23 mouse cellular contexts compared by ENCODE assay signal in the genomic region with DNA sequence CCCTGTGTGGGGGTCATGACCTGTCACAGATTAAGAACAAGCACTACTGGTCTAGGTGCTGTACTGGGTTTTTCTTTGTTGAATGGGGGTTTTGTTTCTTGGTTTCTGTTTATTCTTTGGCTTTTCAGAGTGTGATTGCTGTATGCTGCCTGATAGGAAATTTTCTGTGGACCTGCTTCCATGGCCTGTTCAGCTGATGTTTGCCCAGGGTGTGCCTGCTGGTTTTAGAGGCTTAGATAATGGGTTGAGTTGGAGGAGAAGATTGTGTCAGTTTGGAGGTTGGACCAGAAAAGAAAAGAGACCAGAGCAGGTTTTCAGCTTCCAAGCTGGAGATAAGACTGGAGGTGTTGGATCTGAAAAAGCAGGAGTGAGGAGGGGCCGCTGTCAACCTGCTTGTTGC.
"Had no signal": no experiment of that assay in that cellular context is flagged by ENCODE, and none has a peak within 500 bp of the region (broad histone marks: within the 10 kb centered on the region; RNA-seq: fewer than 3 reads in every experiment).

No protein-coding gene starts in this region.

- H3K36me3 ChIP-seq: intestine, embryonic 15.5 days; limb, embryonic 10.5 days; limb, embryonic 12.5 days had no signal

- H3K4me1 ChIP-seq: intestine, embryonic 15.5 days; limb, embryonic 10.5 days; limb, embryonic 12.5 days had no signal

- H3K27ac ChIP-seq: gastrocnemius, adult 2 months; heart, embryonic 10.5 days; hindbrain, embryonic 10.5 days; hindbrain, embryonic 12.5 days; hindbrain, embryonic 14.5 days; intestine, embryonic 15.5 days; layer of hippocampus, adult 2 months; left cerebral cortex, adult 2 months; limb, embryonic 10.5 days; limb, embryonic 12.5 days had no signal

- ATAC-seq: forebrain, embryonic 16.5 days; hindbrain, embryonic 16.5 days; inflammation-experienced regulatory T-cells, adult 6 months; intestine, embryonic 15.5 days; intestine, postnatal 0 days had no signal

- H3K27me3 ChIP-seq: hindbrain, embryonic 12.5 days; intestine, embryonic 15.5 days; limb, embryonic 12.5 days had no signal

- H3K4me3 ChIP-seq: gastrocnemius, adult 2 months; heart, embryonic 10.5 days; hindbrain, embryonic 10.5 days; hindbrain, embryonic 12.5 days; intestine, embryonic 15.5 days; layer of hippocampus, adult 2 months; left cerebral cortex, adult 2 months; limb, embryonic 10.5 days; limb, embryonic 12.5 days had no signal

- H3K9ac ChIP-seq: hindbrain, embryonic 12.5 days; hindbrain, embryonic 14.5 days; intestine, embryonic 15.5 days; limb, embryonic 12.5 days had no signal

- H3K9me3 ChIP-seq: heart, embryonic 10.5 days; hindbrain, embryonic 10.5 days; hindbrain, embryonic 12.5 days; intestine, embryonic 15.5 days; limb, embryonic 10.5 days; limb, embryonic 12.5 days had no signal

- H3K4me2 ChIP-seq: hindbrain, embryonic 12.5 days; hindbrain, embryonic 14.5 days; intestine, embryonic 15.5 days; limb, embryonic 12.5 days had no signal

- DNase-seq: gastrocnemius, adult 2 months; gastrocnemius, postnatal 10 days; gastrocnemius, postnatal 25 days; heart, postnatal 10 days; heart, postnatal 4 days; kidney, adult 18-20 months; kidney, adult 8-10 months; kidney, postnatal 10 days; kidney, postnatal 25 days; kidney, postnatal 4 days had no signal
